Mouse (Mus musculus) liver, embryonic 13.5 days (tissue): ENCODE data around the gene Ccdc141. TPM values are rescaled to one million over a fixed set of nuclear protein-coding genes. Genes with fewer than 3 reads are reported as not detected.
A peak's percentile ranks its signal among the peaks of the same experiment; 100 is the strongest.

Experiments
- ATAC-seq: fragments of 200-750 bp; cut with Nextera tagmentation; 2 replicates; pipeline ENCODE4 v1.8.0; 2017; ENCODE audit warnings: low read depth, mild to moderate bottlenecking, moderate number of reproducible peaks, moderate library complexity
- DNase-seq: peaks from one replicate; pipeline ENCODE4 v3.0.0; 2022
- H3K27ac ChIP-seq: fragments of 300-500 bp; sonication (generic); 2 replicates; pipeline ENCODE4 v1.5.1; 2015; ENCODE audit warnings: moderate library complexity, mild to moderate bottlenecking, inconsistent platforms
- H3K27me3 ChIP-seq: fragments of 300-500 bp; sonication (generic); 2 replicates; pipeline ENCODE4 v1.6.1; 2015; ENCODE audit warnings: mild to moderate bottlenecking, inconsistent platforms
- H3K36me3 ChIP-seq: fragments of 300-500 bp; sonication (generic); 2 replicates; pipeline ENCODE4 v1.6.1; 2015; ENCODE audit warnings: mild to moderate bottlenecking, inconsistent platforms
- H3K4me1 ChIP-seq: fragments of 300-500 bp; sonication (generic); replicated peaks from 2 replicates; pipeline ENCODE4 v1.6.1; 2015; ENCODE audit warnings: inconsistent platforms
- H3K4me2 ChIP-seq: fragments of 300-500 bp; sonication (generic); 2 replicates; pipeline ENCODE4 v1.6.1; 2015; ENCODE audit warnings: inconsistent platforms, mild to moderate bottlenecking, moderate library complexity
- H3K4me3 ChIP-seq: fragments of 300-500 bp; sonication (generic); replicated peaks from 2 replicates; pipeline ENCODE4 v1.5.1; 2015; ENCODE audit warnings: mild to moderate bottlenecking, inconsistent platforms
- H3K9ac ChIP-seq: fragments of 300-500 bp; sonication (generic); 2 replicates; pipeline ENCODE4 v1.6.1; 2015; ENCODE audit warnings: mild to moderate bottlenecking, inconsistent platforms
- H3K9me3 ChIP-seq: fragments of 300-500 bp; sonication (generic); replicated peaks from 2 replicates; pipeline ENCODE4 v1.6.1; 2016; ENCODE audit warnings: inconsistent platforms
- whole genome bisulfite sequencing: fragments of 180-500 bp; shearing (Covaris S2); methylation state at CpG from one replicate; pipeline ENCODE4 v1.1.7; 2015; ENCODE audit not compliant: insufficient replicate concordance; 5-methylcytosine and 5-hydroxymethylcytosine counted together
- microRNA-seq: library from miRNA; unstranded; fragments of <30 nt; microRNA quantifications from one replicate; pipeline ENCODE4, GENCODE M21; 2016
- polyA plus RNA-seq: library from polyadenylated mRNA; unstranded; fragments of >200 nt; fragmentation: Nextera tagmentation; extraction: Ambion mirVana; gene quantifications from 2 replicates; pipeline ENCODE4 v1.2.1, GENCODE M21; 2015

The Ccdc141 gene
- polyA plus RNA-seq, 1 experiment from 2014 or later: 1.0 TPM

- Histone ChIP-seq H3K36me3 (no peaks in the 10 kb centered on the region), H3K9me3 (no peaks in the 10 kb centered on the region), H3K27ac (no peak overlapping the region), H3K9ac (no peak overlapping the region), H3K4me1 (no peaks in the 10 kb centered on the region), H3K4me2 (no peak overlapping the region), H3K27me3 (no peaks in the 10 kb centered on the region), H3K4me3 (no peak overlapping the region)
- ATAC-seq (no peak), DNase-seq (no peak)
- WGBS: 15% methylated on average over 4 of the region's 4 CpGs
Measured at GRCm38 (mm10) chr2:76970669-76971068, 199.8 kb downstream of the Ccdc141 start.

DNA sequence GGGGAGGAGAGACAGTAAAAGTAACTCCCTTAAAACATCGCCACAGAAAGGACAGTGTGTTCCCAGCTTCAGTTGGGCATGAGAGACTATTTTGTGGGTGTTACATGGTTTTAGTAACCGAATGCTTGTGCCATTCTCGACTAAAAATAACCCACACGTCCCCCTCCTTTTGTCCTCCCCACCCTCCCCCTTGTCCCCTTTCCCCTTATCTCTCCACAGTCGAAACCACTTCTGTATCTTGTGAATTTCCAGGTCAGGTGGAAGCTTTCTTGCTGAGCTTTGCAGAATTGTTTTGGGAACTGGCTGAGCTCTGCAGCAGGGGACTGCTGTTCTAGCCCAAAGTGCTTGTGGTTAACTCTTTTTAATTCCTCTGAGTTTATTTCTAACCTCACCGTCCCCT, 200.2 kb downstream of the Ccdc141 start:
- no peaks in the 10 kb centered on the region for H3K9me3 ChIP-seq
- no peak overlapping the region for H3K27ac ChIP-seq
- H3K36me3 ChIP-seq: no peaks in the 10 kb centered on the region
- H3K4me2 ChIP-seq: no peak overlapping the region
- H3K4me1 ChIP-seq: no peaks in the 10 kb centered on the region
- H3K9ac ChIP-seq: no peak overlapping the region
- H3K27me3 ChIP-seq: no peaks in the 10 kb centered on the region
- 12% methylated on average over 6 of the region's 6 CpGs for WGBS
- DNase-seq (no peak), ATAC-seq (no peak)
- no peak overlapping the region for H3K4me3 ChIP-seq

DNA sequence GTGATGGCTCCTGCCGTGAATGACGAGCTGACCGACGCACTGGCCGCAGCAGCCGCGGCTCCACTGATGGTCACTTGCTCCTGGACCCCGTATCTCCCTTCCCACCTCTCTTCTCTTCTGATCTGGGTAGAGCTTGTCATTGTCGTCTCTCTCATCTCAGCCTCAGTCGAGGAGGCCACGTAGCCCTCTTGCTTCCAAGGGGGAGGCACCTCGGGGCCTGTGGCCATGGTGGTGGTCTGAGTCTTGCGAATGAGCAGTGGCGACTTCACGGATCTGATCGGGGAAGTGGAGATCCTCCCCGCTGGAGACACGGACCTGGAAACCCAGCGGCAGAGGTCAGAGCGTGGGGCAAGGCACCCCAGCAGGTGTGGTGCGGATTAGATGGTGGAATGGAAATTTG, 200.8 kb downstream of the Ccdc141 start:
- WGBS: 64% methylated on average over 21 of the region's 21 CpGs
- H3K4me3 ChIP-seq: no peak overlapping the region
- DNase-seq (no peak), ATAC-seq (no peak)
- H3K4me2 ChIP-seq: no peak overlapping the region
- H3K4me1 ChIP-seq: no peaks in the 10 kb centered on the region
- no peaks in the 10 kb centered on the region for H3K9me3 ChIP-seq
- no peaks in the 10 kb centered on the region for H3K36me3 ChIP-seq
- H3K27me3 ChIP-seq: no peaks in the 10 kb centered on the region
- no peak overlapping the region for H3K9ac ChIP-seq
- H3K27ac ChIP-seq: no peak overlapping the region

DNA sequence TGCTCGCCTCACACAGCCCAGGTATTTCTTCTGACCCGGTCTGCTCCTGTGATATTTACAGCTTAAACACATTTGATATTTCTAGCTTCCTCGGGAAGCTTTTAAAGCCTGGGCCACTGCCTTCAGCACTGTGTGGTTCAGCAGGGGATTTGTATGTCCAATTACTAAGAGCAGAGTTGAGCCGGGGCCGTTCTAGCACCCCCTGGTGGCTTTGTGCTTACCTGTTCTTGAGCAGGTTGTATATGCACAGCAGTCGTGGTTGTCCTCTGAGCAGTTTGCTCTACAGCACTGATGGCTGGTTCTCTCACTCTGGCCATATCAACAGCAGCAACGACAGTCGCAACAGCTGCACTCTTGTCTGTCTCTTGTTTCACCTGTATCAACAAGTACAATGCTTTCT, 201.5 kb downstream of the Ccdc141 start:
- DNase-seq: peak; percentile 13
- no peak for ATAC-seq
- Histone ChIP-seq H3K4me3 (no peak overlapping the region), H3K9me3 (no peaks in the 10 kb centered on the region), H3K36me3 (no peaks in the 10 kb centered on the region), H3K4me1 (no peaks in the 10 kb centered on the region), H3K27ac (no peak overlapping the region), H3K27me3 (no peaks in the 10 kb centered on the region), H3K9ac (no peak overlapping the region), H3K4me2 (no peak overlapping the region)
- WGBS: 21% methylated on average over 8 of the region's 8 CpGs

DNA sequence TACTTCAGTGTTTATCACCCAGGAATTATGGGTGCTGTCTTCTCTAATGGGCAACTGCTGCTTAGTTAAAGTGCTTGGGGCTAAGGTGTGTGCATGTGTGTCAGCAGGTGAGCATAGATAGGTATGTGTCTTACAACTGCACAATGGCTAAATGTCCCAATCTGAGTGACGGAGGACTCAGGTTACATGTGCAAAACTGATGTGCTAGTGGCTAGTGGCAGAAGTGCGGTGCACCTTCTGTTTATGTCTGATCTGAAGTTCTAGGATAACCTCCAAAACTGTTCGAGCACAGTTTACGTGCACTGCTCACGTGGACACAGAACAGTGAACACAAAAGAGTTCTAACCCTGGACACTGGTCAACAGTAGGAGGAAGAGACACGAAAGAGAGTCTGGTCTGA, 203.9 kb downstream of the Ccdc141 start:
- no peak overlapping the region for H3K9ac ChIP-seq
- no peaks in the 10 kb centered on the region for H3K4me1 ChIP-seq
- no peak overlapping the region for H3K4me2 ChIP-seq
- no peaks in the 10 kb centered on the region for H3K27me3 ChIP-seq
- H3K9me3 ChIP-seq: no peaks in the 10 kb centered on the region
- 71% methylated on average over 6 of the region's 6 CpGs for WGBS
- DNase-seq (no peak), ATAC-seq (no peak)
- no peak overlapping the region for H3K4me3 ChIP-seq
- no peaks in the 10 kb centered on the region for H3K36me3 ChIP-seq
- no peak overlapping the region for H3K27ac ChIP-seq

- DNase-seq: no peak
- H3K4me3 ChIP-seq: no peak overlapping the region
- no peaks in the 10 kb centered on the region for H3K9me3 ChIP-seq
- H3K27me3 ChIP-seq: no peaks in the 10 kb centered on the region
- WGBS: 61% methylated on average over 2 of the region's 2 CpGs
- H3K36me3 ChIP-seq: no peaks in the 10 kb centered on the region
- no peak overlapping the region for H3K9ac ChIP-seq
- H3K4me1 ChIP-seq: no peaks in the 10 kb centered on the region
- no peak overlapping the region for H3K27ac ChIP-seq
- ATAC-seq: no peak
- H3K4me2 ChIP-seq: no peak overlapping the region
Measured at GRCm38 (mm10) chr2:76966013-76966412, 204.4 kb downstream of the Ccdc141 start.

- Histone ChIP-seq H3K27me3 (no peaks in the 10 kb centered on the region), H3K4me3 (no peak overlapping the region), H3K36me3 (no peaks in the 10 kb centered on the region), H3K27ac (no peak overlapping the region), H3K4me1 (no peaks in the 10 kb centered on the region), H3K9ac (no peak overlapping the region), H3K4me2 (no peak overlapping the region), H3K9me3 (no peaks in the 10 kb centered on the region)
- no peak for ATAC-seq
- DNase-seq: no peak
- 80% methylated on average over 7 of the region's 7 CpGs for WGBS
Measured at GRCm38 (mm10) chr2:76965542-76965941, 204.9 kb downstream of the Ccdc141 start.

GRCm38 (mm10) chr2:76962045-76962432, 208.4 kb downstream of the Ccdc141 start:
- Histone ChIP-seq H3K4me2 (no peak overlapping the region), H3K36me3 (no peaks in the 10 kb centered on the region), H3K9ac (no peak overlapping the region), H3K9me3 (no peaks in the 10 kb centered on the region), H3K27me3 (no peaks in the 10 kb centered on the region), H3K27ac (no peak overlapping the region), H3K4me1 (no peaks in the 10 kb centered on the region), H3K4me3 (no peak overlapping the region)
- ATAC-seq (no peak), DNase-seq (no peak)
- WGBS: 64% methylated on average over 6 of the region's 6 CpGs

DNA sequence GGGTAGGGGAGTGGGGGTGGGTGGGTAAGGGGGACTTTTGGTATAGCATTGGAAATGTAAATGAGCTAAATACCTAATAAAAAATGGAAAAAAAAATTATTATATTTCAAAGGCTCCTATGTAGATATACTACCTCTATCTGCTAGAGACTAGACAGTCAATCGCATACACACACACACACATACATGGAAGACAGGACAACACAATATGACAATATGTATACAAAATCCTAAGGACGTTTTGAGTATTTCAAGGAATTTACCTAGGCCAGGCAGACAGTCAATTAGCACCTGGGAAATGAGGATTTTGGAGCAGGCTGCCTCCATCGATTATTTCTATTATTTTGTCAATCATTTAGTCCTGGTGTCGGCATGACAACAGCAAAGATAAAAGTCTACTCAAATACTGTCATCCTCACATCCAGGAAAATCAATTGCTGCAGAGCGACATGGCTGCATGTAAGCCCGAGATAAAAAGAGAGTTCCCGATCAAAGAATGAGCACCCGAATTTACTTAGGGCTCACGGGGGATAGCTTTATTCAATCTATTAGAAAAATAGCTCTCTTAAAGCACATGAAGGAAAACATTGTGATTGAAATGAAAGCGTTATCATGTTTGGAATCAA, 208.9 kb downstream of the Ccdc141 start:
- Histone ChIP-seq H3K4me2 (no peak overlapping the region), H3K27ac (no peak overlapping the region), H3K4me1 (no peaks in the 10 kb centered on the region), H3K27me3 (no peaks in the 10 kb centered on the region), H3K36me3 (no peaks in the 10 kb centered on the region), H3K4me3 (no peak overlapping the region), H3K9me3 (no peaks in the 10 kb centered on the region), H3K9ac (no peak overlapping the region)
- WGBS: 68% methylated on average over 10 of the region's 10 CpGs
- DNase-seq (no peak), ATAC-seq (no peak)

Small RNA genes within 50 kb of the gene (microRNA-seq; reads per million reads assigned to microRNA genes)
- gene Gm44360: not detected

Other genes with a start within 250 kb of the Ccdc141 start
- 1.6 and 2.1 TPM in 2 replicates for gene Ttn, start 188.1 kb downstream of the Ccdc141 start, polyA plus RNA-seq
- gene Sestd1, start 110.0 kb upstream of the Ccdc141 start, polyA plus RNA-seq: 0.54 and 0.67 TPM in 2 replicates